Mouse (Mus musculus) CD4-positive, CD25-positive, alpha-beta regulatory T cell, adult 2 months (primary cell): ENCODE data around the gene Rabep2.
"Not testable (repeated sequence)": the region's sequence is repeated elsewhere in the genome, so short reads cannot be mapped to it uniquely, and the experiment has no call there.

Source experiments
- DNase-seq: peaks from one replicate; pipeline ENCODE4 v3.0.0-alpha.2; 2012; ENCODE audit warnings: low read depth, low spot score

Gene Rabep2

GRCm38 (mm10) chr7:126463547-126463946 is 35.0 kb downstream of the Rabep2 start:
- DNase-seq = no peak

- DNase-seq = no peak
Observed at GRCm38 (mm10) chr7:126464121-126464520, 35.6 kb downstream of the Rabep2 start.

GRCm38 (mm10) chr7:126464836-126465235 is 36.3 kb downstream of the Rabep2 start:
- no peak for DNase-seq

GRCm38 (mm10) chr7:126465246-126466030 is 36.9 kb downstream of the Rabep2 start:
- no peak for DNase-seq

GRCm38 (mm10) chr7:126466116-126466515 is 37.6 kb downstream of the Rabep2 start:
- no peak for DNase-seq

- no peak for DNase-seq
Observed at GRCm38 (mm10) chr7:126466707-126467106, 38.1 kb downstream of the Rabep2 start.

GRCm38 (mm10) chr7:126467271-126467670 is 38.7 kb downstream of the Rabep2 start:
- peak; percentile 77 for DNase-seq

GRCm38 (mm10) chr7:126467834-126468627 is 39.5 kb downstream of the Rabep2 start:
- no peak for DNase-seq

GRCm38 (mm10) chr7:126470077-126470476 is 41.5 kb downstream of the Rabep2 start:
- DNase-seq = peak; percentile 91

GRCm38 (mm10) chr7:126471361-126471760 is 42.8 kb downstream of the Rabep2 start:
- DNase-seq = no peak

- DNase-seq = peak; percentile 41
Observed at GRCm38 (mm10) chr7:126471853-126472252, 43.3 kb downstream of the Rabep2 start.

- peak; percentile 83 for DNase-seq
Observed at GRCm38 (mm10) chr7:126472306-126472705, 43.7 kb downstream of the Rabep2 start.

- DNase-seq = no peak
Observed at GRCm38 (mm10) chr7:126472713-126473112, 44.2 kb downstream of the Rabep2 start.

- DNase-seq = no peak
Observed at GRCm38 (mm10) chr7:126473470-126474086, 45.0 kb downstream of the Rabep2 start.

- DNase-seq = peak; percentile 37
Observed at GRCm38 (mm10) chr7:126474486-126474955, 46.0 kb downstream of the Rabep2 start.

- DNase-seq = peak; percentile 93
Observed at GRCm38 (mm10) chr7:126474993-126475581, 46.5 kb downstream of the Rabep2 start, which contains the start of gene Sh2b1. TSS of gene Sh2b1 (minus strand) at chr7:126475424.

- DNase-seq = peak; percentile 59
Observed at GRCm38 (mm10) chr7:126481699-126482098, 53.1 kb downstream of the Rabep2 start.

GRCm38 (mm10) chr7:126482392-126482871 is 53.9 kb downstream of the Rabep2 start:
- DNase-seq = peak; percentile 60

- DNase-seq = peak; percentile 85
Observed at GRCm38 (mm10) chr7:126487052-126487483, 58.5 kb downstream of the Rabep2 start, which contains the start of gene Tufm. TSS of gene Tufm (plus strand) at chr7:126487361.

GRCm38 (mm10) chr7:126487617-126488385 is 59.2 kb downstream of the Rabep2 start:
- not testable (repeated sequence) for DNase-seq
